Mouse (Mus musculus): ENCODE measurements around the gene Adarb2. TPM values are rescaled to one million over a fixed set of nuclear protein-coding genes. Genes with fewer than 3 reads are reported as not detected.

The Adarb2 gene
- polyA plus RNA-seq, 1 experiment from 2014 or later, result 5.5 TPM

GRCm38 (mm10) chr13:8784308-8785061, 581.8 kb downstream of the Adarb2 start:
- no peak overlapping the region for H3K4me2 ChIP-seq (ENCODE audit: low read depth, low read length, severe bottlenecking)
- no peak overlapping the region for H3K4me3 ChIP-seq (ENCODE audit: low read depth, low read length)
- ATAC-seq (replicated peaks; ENCODE audit: low FRiP score) (no peak), DNase-seq (ENCODE audit: low spot score) (no peak)
- 84% methylated on average over 14 of the region's 14 CpGs for WGBS
- no peak overlapping the region for H3K27ac ChIP-seq (ENCODE audit: low read depth, low read length)
- no peak overlapping the region for H3K9ac ChIP-seq (ENCODE audit: low read length)
- H3K4me1 ChIP-seq (replicated peaks; ENCODE audit: control insufficient read depth, insufficient read depth, low read length), result no peaks in the 10 kb centered on the region
- no peaks in the 10 kb centered on the region for H3K27me3 ChIP-seq (ENCODE audit: control insufficient read depth, insufficient read depth, low read length)
- H3K36me3 ChIP-seq (ENCODE audit: control insufficient read depth, insufficient read depth, low read length), result no peaks in the 10 kb centered on the region
- H3K9me3 ChIP-seq (ENCODE audit: control insufficient read depth, low read length), result no peaks in the 10 kb centered on the region

DNA sequence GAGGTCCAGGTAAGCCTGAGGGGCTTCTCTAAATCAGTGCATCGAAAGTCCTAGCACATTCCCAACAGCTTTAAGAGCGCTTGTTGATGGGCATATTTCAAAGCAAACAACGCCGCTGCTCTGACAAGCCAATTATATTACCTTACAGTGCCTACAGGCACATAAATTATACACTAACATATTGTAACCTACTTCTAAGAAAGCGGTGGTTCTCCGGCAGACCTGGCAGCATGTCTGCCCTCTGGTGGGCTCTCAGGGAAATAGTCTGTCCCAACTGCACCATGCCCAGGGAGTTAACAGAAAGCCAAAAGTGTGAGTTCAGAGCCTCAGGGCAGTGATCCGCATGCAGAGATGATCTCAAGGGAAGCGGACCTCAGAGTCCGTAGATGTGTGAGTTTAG, 582.5 kb downstream of the Adarb2 start:
- Histone ChIP-seq H3K4me2 (ENCODE audit: low read depth, low read length, severe bottlenecking) (no peak overlapping the region), H3K4me3 (ENCODE audit: low read depth, low read length) (no peak overlapping the region), H3K9me3 (ENCODE audit: control insufficient read depth, low read length) (no peaks in the 10 kb centered on the region), H3K36me3 (ENCODE audit: control insufficient read depth, insufficient read depth, low read length) (no peaks in the 10 kb centered on the region), H3K27ac (ENCODE audit: low read depth, low read length) (no peak overlapping the region), H3K27me3 (ENCODE audit: control insufficient read depth, insufficient read depth, low read length) (no peaks in the 10 kb centered on the region), H3K9ac (ENCODE audit: low read length) (no peak overlapping the region), H3K4me1 (replicated peaks; ENCODE audit: control insufficient read depth, insufficient read depth, low read length) (no peaks in the 10 kb centered on the region)
- ATAC-seq (replicated peaks; ENCODE audit: low FRiP score) (peak; percentile 62; the same call in 1 of the 2 replicates), DNase-seq (ENCODE audit: low spot score) (peak; percentile 75)
- 51% methylated on average over 9 of the region's 9 CpGs for WGBS

DNA sequence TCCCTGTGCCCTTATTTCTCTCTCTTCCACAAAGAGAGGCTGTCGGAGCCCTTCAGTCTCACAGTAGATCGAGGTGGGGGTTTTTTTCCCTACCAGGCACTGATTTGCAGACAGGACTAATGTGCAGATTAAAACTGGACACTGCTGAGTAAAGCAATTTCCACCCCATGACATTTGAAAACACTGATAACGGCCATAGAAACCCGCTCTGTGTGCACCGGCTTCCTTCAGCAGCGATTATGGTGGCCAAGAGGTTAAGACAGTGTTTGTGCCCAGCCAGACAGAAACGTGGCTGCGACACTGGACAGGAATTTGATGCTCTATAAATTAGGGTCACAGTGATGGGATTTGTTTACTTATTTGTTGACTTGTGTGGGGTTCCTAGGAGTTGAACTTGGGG, 590.6 kb downstream of the Adarb2 start:
- H3K4me1 ChIP-seq (replicated peaks; ENCODE audit: control insufficient read depth, insufficient read depth, low read length), result no peaks in the 10 kb centered on the region
- no peak overlapping the region for H3K4me2 ChIP-seq (ENCODE audit: low read depth, low read length, severe bottlenecking)
- no peaks in the 10 kb centered on the region for H3K9me3 ChIP-seq (ENCODE audit: control insufficient read depth, low read length)
- 73% methylated on average over 8 of the region's 8 CpGs for WGBS
- ATAC-seq (replicated peaks; ENCODE audit: low FRiP score), result no peak
- H3K9ac ChIP-seq (ENCODE audit: low read length), result no peak overlapping the region
- no peak overlapping the region for H3K27ac ChIP-seq (ENCODE audit: low read depth, low read length)
- H3K27me3 ChIP-seq (ENCODE audit: control insufficient read depth, insufficient read depth, low read length), result no peaks in the 10 kb centered on the region
- no peaks in the 10 kb centered on the region for H3K36me3 ChIP-seq (ENCODE audit: control insufficient read depth, insufficient read depth, low read length)
- DNase-seq (ENCODE audit: low spot score), result no peak
- no peak overlapping the region for H3K4me3 ChIP-seq (ENCODE audit: low read depth, low read length)

DNA sequence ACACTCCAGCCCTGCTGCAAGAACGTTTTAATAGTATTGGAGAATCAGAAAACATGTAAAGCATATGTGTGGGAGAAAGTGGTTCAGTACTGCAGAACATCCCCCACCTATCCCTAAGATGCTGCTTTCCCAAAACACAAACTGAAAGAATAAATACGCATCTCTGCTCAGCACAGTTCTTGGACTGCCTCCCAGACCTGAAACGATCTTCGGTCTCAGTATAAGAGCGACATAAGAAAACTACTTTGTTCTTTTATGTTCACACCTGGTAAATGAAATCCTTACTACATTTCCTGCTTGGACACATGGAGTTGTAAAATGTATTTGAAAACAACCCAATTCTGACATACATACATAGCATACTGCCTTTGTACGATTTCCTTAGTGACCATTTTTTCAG, 597.9 kb downstream of the Adarb2 start:
- no peak for ATAC-seq (replicated peaks; ENCODE audit: low FRiP score)
- WGBS, result 87% methylated on average over 6 of the region's 6 CpGs
- no peaks in the 10 kb centered on the region for H3K36me3 ChIP-seq (ENCODE audit: control insufficient read depth, insufficient read depth, low read length)
- H3K27me3 ChIP-seq (ENCODE audit: control insufficient read depth, insufficient read depth, low read length), result no peaks in the 10 kb centered on the region
- DNase-seq (ENCODE audit: low spot score), result no peak
- no peak overlapping the region for H3K27ac ChIP-seq (ENCODE audit: low read depth, low read length)
- H3K9me3 ChIP-seq (ENCODE audit: control insufficient read depth, low read length), result no peaks in the 10 kb centered on the region
- H3K4me1 ChIP-seq (replicated peaks; ENCODE audit: control insufficient read depth, insufficient read depth, low read length), result no peaks in the 10 kb centered on the region
- no peak overlapping the region for H3K4me2 ChIP-seq (ENCODE audit: low read depth, low read length, severe bottlenecking)
- no peak overlapping the region for H3K9ac ChIP-seq (ENCODE audit: low read length)
- H3K4me3 ChIP-seq (ENCODE audit: low read depth, low read length), result no peak overlapping the region

DNA sequence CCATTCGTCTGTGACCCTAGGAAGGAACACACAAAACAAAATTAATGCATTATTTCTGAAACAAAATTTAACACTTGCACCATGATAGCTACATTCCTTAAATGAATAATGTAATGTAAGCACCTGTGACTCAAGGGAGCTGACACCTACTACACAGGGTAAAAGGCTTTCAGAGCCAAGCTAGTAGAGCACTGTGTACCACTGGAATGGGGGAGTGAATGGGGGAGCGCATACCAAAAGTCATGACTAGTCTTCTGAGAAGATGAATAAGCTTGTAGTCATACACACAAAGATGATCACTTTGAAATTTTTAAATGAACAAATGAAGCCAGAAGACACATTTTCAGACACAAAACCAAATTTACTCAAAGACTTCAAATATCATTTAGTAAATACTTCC, 603.3 kb downstream of the Adarb2 start:
- H3K36me3 ChIP-seq (ENCODE audit: control insufficient read depth, insufficient read depth, low read length), result no peaks in the 10 kb centered on the region
- no peak overlapping the region for H3K9ac ChIP-seq (ENCODE audit: low read length)
- H3K9me3 ChIP-seq (ENCODE audit: control insufficient read depth, low read length), result no peaks in the 10 kb centered on the region
- H3K4me3 ChIP-seq (ENCODE audit: low read depth, low read length), result no peak overlapping the region
- DNase-seq (ENCODE audit: low spot score) (no peak), ATAC-seq (replicated peaks; ENCODE audit: low FRiP score) (no peak)
- no peak overlapping the region for H3K27ac ChIP-seq (ENCODE audit: low read depth, low read length)
- no peaks in the 10 kb centered on the region for H3K4me1 ChIP-seq (replicated peaks; ENCODE audit: control insufficient read depth, insufficient read depth, low read length)
- H3K27me3 ChIP-seq (ENCODE audit: control insufficient read depth, insufficient read depth, low read length), result no peaks in the 10 kb centered on the region
- no peak overlapping the region for H3K4me2 ChIP-seq (ENCODE audit: low read depth, low read length, severe bottlenecking)
- WGBS, result 98% methylated on average over 2 of the region's 2 CpGs

Measured in forebrain, embryonic 11.5 days (tissue).